In genomic region chr10:85455985-85456384, GRCm38 (mm10) we compare ENCODE assay signal across 13 mouse cellular contexts.
DNase-seq lines count a peak whose midpoint lies in the region; ATAC-seq and TF ChIP-seq lines count a peak whose summit lies in the region.
"Had no signal": no experiment of that assay in that cellular context is flagged by ENCODE, and none has a peak within 500 bp of the region (broad histone marks: within the 10 kb centered on the region; RNA-seq: fewer than 3 reads in every experiment).

No protein-coding gene starts in this region.

- TF ChIP-seq POLR2A in CH12.LX (IDR thresholded peaks at IDR 0.05; ENCODE audit: low read depth, low read length), result no peak

- H3K4me1 ChIP-seq in kidney, postnatal 0 days (replicated peaks; ENCODE audit: insufficient read depth, low read length), result no peaks in the 10 kb centered on the region
- peaks cover 0 to 44% of the 10 kb centered on the region in 2 experiments; a peak in 2 of 4 replicates for H3K4me1 ChIP-seq in CH12.LX (ENCODE audit: control insufficient read depth in 1 of 2, insufficient read depth in 2 of 2)

- peak; percentile 53; the same call in 1 of the 2 replicates for TF ChIP-seq CTCF in kidney, postnatal 0 days (IDR thresholded peaks at IDR 0.05; ENCODE audit: low read depth)
- peak in 1 of 2 experiments; percentile 64; a peak in 2 of 4 replicates for TF ChIP-seq CTCF in CH12.LX (conservative IDR thresholded peaks at IDR 0.05 in 1 of 2, IDR thresholded peaks at IDR 0.05 in 1 of 2; ENCODE audit: low read depth in 2 of 2, low read length in 2 of 2)

- H3K4me3 ChIP-seq in kidney, postnatal 0 days (replicated peaks; ENCODE audit: low read depth, low read length), result no peak overlapping the region
- H3K4me3 ChIP-seq in CH12.LX (replicated peaks in 1 of 3; ENCODE audit: low read depth in 2 of 3, low read length in 2 of 3, poor library complexity in 1 of 3), result no peak overlapping the region
- H3K4me3 ChIP-seq: limb, embryonic 12.5 days; neural tube, embryonic 15.5 days had no signal

- in situ Hi-C loops in CH12.LX (cut with MboI; ENCODE audit: low pct_ligation_motif_present, low pct_unique_long_range_greater_than_20kb, low sequenced_read_pairs), result loop anchor here (10.0 kb wide), 1 partner anchor 231 kb away; no protein-coding TSS in a partner anchor

- no peaks in the 10 kb centered on the region for H3K79me2 ChIP-seq in CH12.LX (replicated peaks; ENCODE audit: control insufficient read depth, extremely low read depth, insufficient read depth, poor library complexity, severe bottlenecking)

- H3K9me3 ChIP-seq in kidney, postnatal 0 days (replicated peaks; ENCODE audit: low read length), result no peaks in the 10 kb centered on the region
- peaks cover 5% of the 10 kb centered on the region for H3K9me3 ChIP-seq in CH12.LX (replicated peaks; ENCODE audit: low read length)
- H3K9me3 ChIP-seq: limb, embryonic 12.5 days; neural tube, embryonic 15.5 days had no signal

- H3K27me3 ChIP-seq in kidney, postnatal 0 days (ENCODE audit: insufficient read depth, low read length), result no peaks in the 10 kb centered on the region
- no peaks in the 10 kb centered on the region for H3K27me3 ChIP-seq in CH12.LX (replicated peaks)
- H3K27me3 ChIP-seq: limb, embryonic 12.5 days; neural tube, embryonic 15.5 days had no signal

- dilution Hi-C loops in CH12.LX (cut with MboI; ENCODE audit: extremely low pct_ligation_motif_present, extremely low pct_unique_long_range_greater_than_20kb, low sequenced_read_pairs), result no loop called here

- no peak for DNase-seq in kidney, postnatal 0 days (ENCODE audit: low spot score)
- no peak for DNase-seq in kidney, adult 18-20 months
- peak; percentile 20 for DNase-seq in 3134 (ENCODE audit: extremely low read depth, insufficient read length, low spot score)
- peak; percentile 21 for DNase-seq in CH12.LX (ENCODE audit: extremely low read depth)
- DNase-seq in adrenal gland, postnatal 25 days, result peak; percentile 37
- DNase-seq in urinary bladder, postnatal 4 days (ENCODE audit: low spot score in 2 of 2), result no peak
- DNase-seq in urinary bladder, adult 2 months (ENCODE audit: low spot score), result no peak
- DNase-seq: cerebellum, adult 9-11 months; layer of hippocampus, adult 9-11 months had no signal

- 67% methylated on average over 4 of the region's 4 CpGs for WGBS in kidney, postnatal 0 days

- no peak overlapping the region for H3K4me2 ChIP-seq in kidney, postnatal 0 days (ENCODE audit: low read length)
- H3K4me2 ChIP-seq in CH12.LX (ENCODE audit: insufficient read depth, low read depth, poor library complexity, severe bottlenecking), result no peak overlapping the region
- H3K4me2 ChIP-seq: limb, embryonic 12.5 days; neural tube, embryonic 15.5 days had no signal

- no peaks in the 10 kb centered on the region for H3K36me3 ChIP-seq in kidney, postnatal 0 days (ENCODE audit: insufficient read depth, low read length)
- peaks cover 0 to 40% of the 10 kb centered on the region in 2 experiments for H3K36me3 ChIP-seq in CH12.LX (replicated peaks in 1 of 2; ENCODE audit: control insufficient read depth in 1 of 2, insufficient read depth in 1 of 2, low read length in 1 of 2)
- H3K36me3 ChIP-seq: limb, embryonic 12.5 days; neural tube, embryonic 15.5 days had no signal

- TF ChIP-seq RAD21 in CH12.LX (IDR thresholded peaks at IDR 0.05; ENCODE audit: low read depth, low read length), result peak; percentile 69

- no peak for TF ChIP-seq EP300 in CH12.LX (IDR thresholded peaks at IDR 0.05; ENCODE audit: low read length)

- H3K27ac ChIP-seq in kidney, postnatal 0 days, result no peak overlapping the region
- H3K27ac ChIP-seq in CH12.LX (ENCODE audit: insufficient read depth, low read depth), result no peak overlapping the region
- H3K27ac ChIP-seq: hindbrain, postnatal 0 days; limb, embryonic 12.5 days; neural tube, embryonic 15.5 days had no signal

- no peak for ATAC-seq in kidney, postnatal 0 days (replicated peaks; ENCODE audit: low FRiP score, low read depth)
- ATAC-seq: forebrain, embryonic 16.5 days; hindbrain, postnatal 0 days had no signal

- no peak overlapping the region for H3K9ac ChIP-seq in kidney, postnatal 0 days (ENCODE audit: low read depth, low read length)
- no peak overlapping the region for H3K9ac ChIP-seq in CH12.LX (ENCODE audit: insufficient read depth, low read depth)
- H3K9ac ChIP-seq: limb, embryonic 12.5 days; neural tube, embryonic 15.5 days had no signal

TF ChIP-seq in CH12.LX, 34 proteins besides CTCF, POLR2A, EP300 and RAD21:
- no peak for TF ChIP-seq USF2 (conservative IDR thresholded peaks at IDR 0.05; ENCODE audit: low read depth, low read length)
- no peak for TF ChIP-seq CHD2 (IDR thresholded peaks at IDR 0.05; ENCODE audit: low read length)
- TF ChIP-seq JUND (conservative IDR thresholded peaks at IDR 0.05; ENCODE audit: low read depth, low read length), result no peak
- TF ChIP-seq ZC3H11A (IDR thresholded peaks at IDR 0.05; ENCODE audit: low read depth, low read length), result peak; percentile 28
- TF ChIP-seq ELF1 (IDR thresholded peaks at IDR 0.05; ENCODE audit: low read depth, low read length), result no peak
- no peak for TF ChIP-seq CHD1 (IDR thresholded peaks at IDR 0.05; ENCODE audit: low read depth, low read length)
- no peak for TF ChIP-seq MEF2A (IDR thresholded peaks at IDR 0.05; ENCODE audit: borderline replicate concordance, low read depth, low read length)
- no peak for TF ChIP-seq E2F4 (IDR thresholded peaks at IDR 0.05; ENCODE audit: insufficient replicate concordance, low read depth, low read length)
- no peak for TF ChIP-seq POLR2AphosphoS2 (IDR thresholded peaks at IDR 0.05; ENCODE audit: low read depth, low read length)
- no peak for TF ChIP-seq UBTF (IDR thresholded peaks at IDR 0.05; ENCODE audit: low read depth, low read length)
- TF ChIP-seq SMC3 (IDR thresholded peaks at IDR 0.05; ENCODE audit: low read depth, low read length), result peak; percentile 69
- TF ChIP-seq ZMIZ1 (IDR thresholded peaks at IDR 0.05; ENCODE audit: low read depth, low read length), result no peak

Comparison
In these comparisons a context has a peak if more than half of its experiments do, and no peak if none do; other contexts are left out.
1. DNase-seq: peak in 3134 (single experiment), CH12.LX (single experiment) and adrenal gland, postnatal 25 days (single experiment); none in kidney, postnatal 0 days (single experiment), kidney, adult 18-20 months (single experiment), urinary bladder, postnatal 4 days (0 of 2) and urinary bladder, adult 2 months (single experiment).